Mouse (Mus musculus): ENCODE data around the gene Amacr.

GRCm38 (mm10) chr15:11042828-11043227 lies 61.3 kb downstream of the Amacr start:
- no peak for TF ChIP-seq EP300 (optimal IDR thresholded peaks at IDR 0.05)
- no peak for TF ChIP-seq CTCF (IDR thresholded peaks at IDR 0.05; ENCODE audit: low read depth)

All from stomach, postnatal 0 days (tissue).